Mouse (Mus musculus) liver, embryonic 16.5 days (tissue): ENCODE data around the gene Zkscan14. TPM values are rescaled to one million over a fixed set of nuclear protein-coding genes. Genes with fewer than 3 reads are reported as not detected.
A peak's percentile ranks its signal among the peaks of the same experiment; 100 is the strongest.

Experiments
- ATAC-seq: fragments of 200-750 bp; cut with Nextera tagmentation; 2 replicates; pipeline ENCODE4 v1.8.0; 2017; ENCODE audit warnings: low read depth, mild to moderate bottlenecking, moderate number of reproducible peaks, moderate library complexity
- H3K27ac ChIP-seq: fragments of 300-500 bp; sonication (generic); 2 replicates; pipeline ENCODE4 v1.5.1; 2014; ENCODE audit warnings: mild to moderate bottlenecking, low read length
- H3K27me3 ChIP-seq: fragments of 300-500 bp; sonication (generic); 2 replicates; pipeline ENCODE4 v1.6.1; 2014; ENCODE audit warnings: low read depth, low read length, mixed read lengths; ENCODE audit not compliant: control insufficient read depth, insufficient read depth
- H3K36me3 ChIP-seq: fragments of 300-500 bp; sonication (generic); 2 replicates; pipeline ENCODE4 v1.6.1; 2014; ENCODE audit warnings: mild to moderate bottlenecking; ENCODE audit not compliant: control insufficient read depth, insufficient read depth
- H3K4me1 ChIP-seq: fragments of 300-500 bp; sonication (generic); 2 replicates; pipeline ENCODE4 v1.6.1; 2014; ENCODE audit warnings: low read depth, low read length, mixed read lengths; ENCODE audit not compliant: control insufficient read depth
- H3K4me2 ChIP-seq: fragments of 300-500 bp; sonication (generic); 2 replicates; pipeline ENCODE4 v1.6.1; 2014; ENCODE audit warnings: low read depth, low read length, mixed read lengths
- H3K4me3 ChIP-seq: fragments of 300-500 bp; sonication (generic); 2 replicates; pipeline ENCODE4 v1.5.1; 2014; ENCODE audit warnings: low read depth, mild to moderate bottlenecking, low read length
- H3K9ac ChIP-seq: fragments of 300-500 bp; sonication (generic); 2 replicates; pipeline ENCODE4 v1.6.1; 2014; ENCODE audit warnings: low read depth, low read length
- H3K9me3 ChIP-seq: fragments of 300-500 bp; sonication (generic); replicated peaks from 2 replicates; pipeline ENCODE4 v1.6.1; 2016; ENCODE audit warnings: low read length; ENCODE audit not compliant: control insufficient read depth
- WGBS: fragments of 180-500 bp; shearing (Covaris S2); extraction: QIAGEN DNeasy Blood & Tissue Kit; methylation state at CpG from one replicate; pipeline ENCODE4 v1.1.7; 2014; ENCODE audit not compliant: insufficient replicate concordance; 5-methylcytosine and 5-hydroxymethylcytosine counted together
- polyA plus RNA-seq: library from polyadenylated mRNA; unstranded; fragments of >200 nt; fragmentation: Nextera tagmentation; extraction: Ambion mirVana; gene quantifications from 2 replicates; pipeline ENCODE4 v1.2.1, GENCODE M21; 2015

The Zkscan14 gene
- polyA plus RNA-seq, 1 experiment from 2014 or later: 7.9 TPM

- Histone ChIP-seq H3K4me3 (no peak overlapping the region), H3K9ac (no peak overlapping the region), H3K27ac (peak overlapping the region; percentile 14; the same call in 1 of the 2 replicates), H3K27me3 (no peaks in the 10 kb centered on the region), H3K36me3 (peaks cover 20% of the 10 kb centered on the region; the same call in 1 of the 2 replicates), H3K4me1 (peaks cover 3% of the 10 kb centered on the region), H3K4me2 (no peak overlapping the region), H3K9me3 (no peaks in the 10 kb centered on the region)
- ATAC-seq: peak; percentile 76
- WGBS: 70% methylated on average over 5 of the region's 5 CpGs
These were observed 21.2 kb upstream of the Zkscan14 start for GRCm38 (mm10) chr5:145222840-145223239.

- Histone ChIP-seq H3K9me3 (no peaks in the 10 kb centered on the region), H3K27ac (no peak overlapping the region), H3K4me1 (peaks cover 3% of the 10 kb centered on the region), H3K27me3 (no peaks in the 10 kb centered on the region), H3K36me3 (peaks cover 20% of the 10 kb centered on the region; the same call in 1 of the 2 replicates), H3K9ac (no peak overlapping the region), H3K4me2 (no peak overlapping the region), H3K4me3 (no peak overlapping the region)
- WGBS: 76% methylated on average over 8 of the region's 8 CpGs
- no peak for ATAC-seq
These were observed 18.3 kb upstream of the Zkscan14 start for GRCm38 (mm10) chr5:145219981-145220380.

- 89% methylated on average over 20 of the region's 20 CpGs for WGBS
- no peaks in the 10 kb centered on the region for H3K27me3 ChIP-seq
- H3K4me1 ChIP-seq: peaks cover 3% of the 10 kb centered on the region
- H3K27ac ChIP-seq: no peak overlapping the region
- H3K9ac ChIP-seq: no peak overlapping the region
- ATAC-seq: no peak
- H3K4me3 ChIP-seq: no peak overlapping the region
- H3K4me2 ChIP-seq: no peak overlapping the region
- H3K36me3 ChIP-seq: peaks cover 20% of the 10 kb centered on the region; the same call in 1 of the 2 replicates
- no peaks in the 10 kb centered on the region for H3K9me3 ChIP-seq
These were observed 17.0 kb upstream of the Zkscan14 start for GRCm38 (mm10) chr5:145218671-145219070.

- WGBS: 86% methylated on average over 21 of the region's 21 CpGs
- Histone ChIP-seq H3K27ac (peak overlapping the region; percentile 29; the same call in 1 of the 2 replicates), H3K9ac (no peak overlapping the region)
These were observed 16.5 kb upstream of the Zkscan14 start for GRCm38 (mm10) chr5:145218206-145218605.

GRCm38 (mm10) chr5:145217746-145218145, 16.1 kb upstream of the Zkscan14 start:
- WGBS: 54% methylated on average over 6 of the region's 6 CpGs
- Histone ChIP-seq H3K36me3 (peaks cover 20% of the 10 kb centered on the region; the same call in 1 of the 2 replicates), H3K9ac (no peak overlapping the region), H3K27ac (peak overlapping the region; percentile 29), H3K9me3 (no peaks in the 10 kb centered on the region), H3K27me3 (no peaks in the 10 kb centered on the region), H3K4me3 (no peak overlapping the region), H3K4me2 (no peak overlapping the region), H3K4me1 (no peaks in the 10 kb centered on the region; the same call in 1 of the 2 replicates)
- peak; percentile 68; the same call in 1 of the 2 replicates for ATAC-seq

More at GRCm38 (mm10) chr5:145218206-145218605, 16.5 kb upstream of the Zkscan14 start:
- peaks cover 20% of the 10 kb centered on the region; the same call in 1 of the 2 replicates for H3K36me3 ChIP-seq
- ATAC-seq: no peak
- H3K4me3 ChIP-seq: no peak overlapping the region
- H3K4me2 ChIP-seq: no peak overlapping the region
- H3K4me1 ChIP-seq: peaks cover 3% of the 10 kb centered on the region
- H3K27me3 ChIP-seq: no peaks in the 10 kb centered on the region
- H3K9me3 ChIP-seq: no peaks in the 10 kb centered on the region

GRCm38 (mm10) chr5:145214679-145215078, 13.0 kb upstream of the Zkscan14 start:
- no peaks in the 10 kb centered on the region for H3K9me3 ChIP-seq
- WGBS: 48% methylated on average over 4 of the region's 4 CpGs
- ATAC-seq: no peak
- H3K4me2 ChIP-seq: no peak overlapping the region
- no peak overlapping the region for H3K9ac ChIP-seq
- no peak overlapping the region for H3K27ac ChIP-seq
- H3K4me3 ChIP-seq: no peak overlapping the region
- H3K36me3 ChIP-seq: peaks cover 15% of the 10 kb centered on the region
- no peaks in the 10 kb centered on the region; the same call in 1 of the 2 replicates for H3K4me1 ChIP-seq
- no peaks in the 10 kb centered on the region for H3K27me3 ChIP-seq

- 77% methylated on average over 3 of the region's 3 CpGs for whole genome bisulfite sequencing
- Histone ChIP-seq H3K4me3 (no peak overlapping the region), H3K27me3 (no peaks in the 10 kb centered on the region), H3K4me1 (no peaks in the 10 kb centered on the region; the same call in 1 of the 2 replicates), H3K36me3 (peaks cover 11% of the 10 kb centered on the region), H3K9ac (no peak overlapping the region), H3K4me2 (no peak overlapping the region), H3K9me3 (no peaks in the 10 kb centered on the region), H3K27ac (no peak overlapping the region)
- ATAC-seq: no peak
These were observed 11.8 kb upstream of the Zkscan14 start for GRCm38 (mm10) chr5:145213505-145213904.

- WGBS: 78% methylated on average over 4 of the region's 4 CpGs
These were observed 10.5 kb upstream of the Zkscan14 start for GRCm38 (mm10) chr5:145212216-145212615.

GRCm38 (mm10) chr5:145211340-145211739, 9.7 kb upstream of the Zkscan14 start:
- no peak overlapping the region for H3K9ac ChIP-seq
- WGBS: 79% methylated on average over 4 of the region's 4 CpGs
- no peak for ATAC-seq
- no peaks in the 10 kb centered on the region for H3K9me3 ChIP-seq
- H3K27me3 ChIP-seq: no peaks in the 10 kb centered on the region
- no peaks in the 10 kb centered on the region for H3K4me1 ChIP-seq
- H3K27ac ChIP-seq: no peak overlapping the region
- peaks cover 13% of the 10 kb centered on the region for H3K36me3 ChIP-seq
- no peak overlapping the region for H3K4me3 ChIP-seq
- no peak overlapping the region for H3K4me2 ChIP-seq

More at GRCm38 (mm10) chr5:145212216-145212615, 10.5 kb upstream of the Zkscan14 start:
- Histone ChIP-seq H3K4me2 (no peak overlapping the region), H3K9me3 (no peaks in the 10 kb centered on the region), H3K36me3 (peaks cover 10% of the 10 kb centered on the region), H3K4me3 (no peak overlapping the region), H3K4me1 (no peaks in the 10 kb centered on the region), H3K27ac (no peak overlapping the region), H3K9ac (no peak overlapping the region), H3K27me3 (no peaks in the 10 kb centered on the region)
- ATAC-seq: no peak
